Mouse (Mus musculus): ENCODE measurements around the gene Dlg2.

The Dlg2 gene

GRCm38 (mm10) chr7:90476313-90477245 lies at the start of gene Dlg2:
Dlg2 (plus strand) TSS chr7:90476672.
- in situ Hi-C loops (cut with MboI; ENCODE audit: low sequenced_read_pairs) = no loop called here

- in situ Hi-C loops (cut with MboI; ENCODE audit: low sequenced_read_pairs) = no loop called here
These were observed 49.5 kb upstream of the Dlg2 start for GRCm38 (mm10) chr7:90427006-90427405.

- in situ Hi-C loops (cut with MboI; ENCODE audit: low sequenced_read_pairs) = no loop called here
These were observed 44.3 kb upstream of the Dlg2 start for GRCm38 (mm10) chr7:90432221-90432620.

- in situ Hi-C loops (cut with MboI; ENCODE audit: low sequenced_read_pairs) = no loop called here
These were observed 36.4 kb upstream of the Dlg2 start for GRCm38 (mm10) chr7:90440044-90440443.

- in situ Hi-C loops (cut with MboI; ENCODE audit: low sequenced_read_pairs) = no loop called here
These were observed 34.4 kb upstream of the Dlg2 start for GRCm38 (mm10) chr7:90442070-90442469.

GRCm38 (mm10) chr7:90442518-90443080 lies 33.9 kb upstream of the Dlg2 start, which contains the start of gene Crebzf:
Crebzf (plus strand) TSS chr7:90442729.
- in situ Hi-C loops (cut with MboI; ENCODE audit: low sequenced_read_pairs) = no loop called here

GRCm38 (mm10) chr7:90443101-90444091 lies 33.1 kb upstream of the Dlg2 start:
- in situ Hi-C loops (cut with MboI; ENCODE audit: low sequenced_read_pairs) = no loop called here

GRCm38 (mm10) chr7:90444206-90444605 lies 32.3 kb upstream of the Dlg2 start:
- in situ Hi-C loops (cut with MboI; ENCODE audit: low sequenced_read_pairs) = no loop called here

- in situ Hi-C loops (cut with MboI; ENCODE audit: low sequenced_read_pairs) = loop anchor here (25.0 kb wide), 1 partner anchor 469 kb away; the partner anchor contains the start of gene Eed
These were observed 20.2 kb upstream of the Dlg2 start for GRCm38 (mm10) chr7:90456149-90456844.

GRCm38 (mm10) chr7:90456845-90457468 lies 19.5 kb upstream of the Dlg2 start, which contains the start of gene Tmem126a:
Tmem126a (minus strand) TSS chr7:90457229.
- in situ Hi-C loops (cut with MboI; ENCODE audit: low sequenced_read_pairs) = loop anchor here (25.0 kb wide), 1 partner anchor 470 kb away; the partner anchor contains the start of gene Eed

GRCm38 (mm10) chr7:90457517-90457916 lies 19.0 kb upstream of the Dlg2 start:
- in situ Hi-C loops (cut with MboI; ENCODE audit: low sequenced_read_pairs) = loop anchor here (25.0 kb wide), 1 partner anchor 470 kb away; the partner anchor contains the start of gene Eed

- in situ Hi-C loops (cut with MboI; ENCODE audit: low sequenced_read_pairs) = loop anchor here (25.0 kb wide), 1 partner anchor 473 kb away; the partner anchor contains the start of gene Eed
These were observed 16.1 kb upstream of the Dlg2 start for GRCm38 (mm10) chr7:90460330-90460729.

GRCm38 (mm10) chr7:90460930-90461329 lies 15.5 kb upstream of the Dlg2 start:
- in situ Hi-C loops (cut with MboI; ENCODE audit: low sequenced_read_pairs) = loop anchor here (25.0 kb wide), 1 partner anchor 474 kb away; the partner anchor contains the start of gene Eed

- in situ Hi-C loops (cut with MboI; ENCODE audit: low sequenced_read_pairs) = loop anchor here (25.0 kb wide), 1 partner anchor 474 kb away; the partner anchor contains the start of gene Eed
These were observed 15.0 kb upstream of the Dlg2 start for GRCm38 (mm10) chr7:90461441-90461840.

- in situ Hi-C loops (cut with MboI; ENCODE audit: low sequenced_read_pairs) = loop anchor here (25.0 kb wide), 1 partner anchor 486 kb away; the partner anchor contains the start of gene Eed
These were observed 3.0 kb upstream of the Dlg2 start for GRCm38 (mm10) chr7:90473511-90473910.

GRCm38 (mm10) chr7:90475793-90476312 lies 619 bp upstream of the Dlg2 start, which contains the start of gene Tmem126b:
Tmem126b (minus strand) TSS chr7:90476001.
- in situ Hi-C loops (cut with MboI; ENCODE audit: low sequenced_read_pairs) = no loop called here

- in situ Hi-C loops (cut with MboI; ENCODE audit: low sequenced_read_pairs) = no loop called here
These were observed 6.1 kb downstream of the Dlg2 start for GRCm38 (mm10) chr7:90482607-90483006.

- in situ Hi-C loops (cut with MboI; ENCODE audit: low sequenced_read_pairs) = loop anchor here (25.0 kb wide), 1 partner anchor 929 kb away; no protein-coding TSS in a partner anchor
These were observed 31.7 kb downstream of the Dlg2 start for GRCm38 (mm10) chr7:90508124-90508523.

GRCm38 (mm10) chr7:90512293-90512692 lies 35.8 kb downstream of the Dlg2 start:
- in situ Hi-C loops (cut with MboI; ENCODE audit: low sequenced_read_pairs) = loop anchor here (25.0 kb wide), 1 partner anchor 925 kb away; no protein-coding TSS in a partner anchor

All from CH12F3 (cell line).